Mouse (Mus musculus) forebrain, postnatal 0 days (tissue): Measurements from ENCODE around the gene Vipr1. TPM values are rescaled to one million over a fixed set of nuclear protein-coding genes. Genes with fewer than 3 reads are reported as not detected.

Experiments
- ATAC-seq: fragments of 200-750 bp; cut with Nextera tagmentation; 2 replicates; pipeline ENCODE4 v1.8.0; 2017; ENCODE audit warnings: mild to moderate bottlenecking, moderate library complexity
- DNase-seq: peaks from one replicate; pipeline ENCODE4 v3.0.0-alpha.2; 2015
- H3K27ac ChIP-seq: fragments of 300-500 bp; sonication (generic); 2 replicates; pipeline ENCODE4 v1.5.1; 2014; ENCODE audit warnings: low read depth, mild to moderate bottlenecking, antibody characterized with exemption, low read length, moderate library complexity, mixed read lengths
- H3K27me3 ChIP-seq: fragments of 300-500 bp; sonication (generic); 2 replicates; pipeline ENCODE4 v1.6.1; 2014; ENCODE audit warnings: mild to moderate bottlenecking, low read length, mixed read lengths; ENCODE audit not compliant: insufficient read depth
- H3K36me3 ChIP-seq: fragments of 300-500 bp; sonication (generic); 2 replicates; pipeline ENCODE4 v1.6.1; 2014; ENCODE audit warnings: mild to moderate bottlenecking, moderate library complexity; ENCODE audit not compliant: insufficient read depth
- H3K4me1 ChIP-seq: fragments of 300-500 bp; sonication (generic); 2 replicates; pipeline ENCODE4 v1.6.1; 2014; ENCODE audit warnings: antibody characterized with exemption; ENCODE audit not compliant: insufficient read depth
- H3K4me2 ChIP-seq: fragments of 300-500 bp; sonication (generic); 2 replicates; pipeline ENCODE4 v1.6.1; 2014; ENCODE audit warnings: low read depth, mild to moderate bottlenecking, moderate library complexity
- H3K4me3 ChIP-seq: fragments of 300-500 bp; sonication (generic); 2 replicates; pipeline ENCODE4 v1.5.1; 2014; ENCODE audit warnings: low read depth, low read length, mixed read lengths
- H3K9ac ChIP-seq: fragments of 300-500 bp; sonication (generic); 2 replicates; pipeline ENCODE4 v1.6.1; 2014; ENCODE audit warnings: mild to moderate bottlenecking
- H3K9me3 ChIP-seq: fragments of 300-500 bp; sonication (generic); 2 replicates; pipeline ENCODE4 v1.6.1; 2016; ENCODE audit warnings: low read length
- CTCF ChIP-seq: sonication (generic); IDR thresholded peaks from 2 replicates; pipeline ENCODE4 v1.5.1; 2016; ENCODE audit warnings: antibody characterized with exemption, control low read depth, low read depth
- WGBS: fragments of 180-500 bp; shearing (Covaris S2); extraction: QIAGEN DNeasy Blood & Tissue Kit; methylation state at CpG from one replicate; pipeline ENCODE4 v1.1.7; 2014; 5-methylcytosine and 5-hydroxymethylcytosine counted together
- polyA plus RNA-seq: library from polyadenylated mRNA; unstranded; fragments of >200 nt; fragmentation: Nextera tagmentation; extraction: Ambion mirVana; gene quantifications from 2 replicates; pipeline ENCODE4 v1.2.1, GENCODE M21; 2015
- total RNA-seq: library from RNA; depleted of rRNA; stranded (reverse); fragments of >200 nt; gene quantifications from 2 replicates; pipeline ENCODE4 v1.2.3, GENCODE M21; 2014

The Vipr1 gene
- total and polyA plus RNA-seq, 2 experiments from 2014 or later = 0.34 to 0.48 TPM

DNA sequence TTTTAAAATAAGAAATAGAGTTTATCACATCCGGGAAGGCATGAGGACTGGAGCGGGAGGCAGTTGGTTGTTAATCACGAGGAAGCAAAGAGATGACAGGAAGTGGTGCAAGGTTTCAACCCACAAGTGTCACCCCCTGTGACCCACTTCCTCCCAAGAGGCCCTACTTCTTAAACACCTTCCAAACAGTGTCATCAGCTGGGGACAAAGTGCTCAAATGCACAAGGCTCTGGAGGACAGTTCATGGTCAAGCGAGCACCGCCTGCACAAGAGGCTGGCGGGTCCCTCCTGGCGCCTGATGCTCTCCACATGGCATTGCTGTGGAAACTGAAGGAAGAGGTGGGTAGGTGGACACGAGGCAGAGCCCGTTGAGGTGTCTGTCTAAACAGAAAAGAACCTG is 32.5 kb downstream of the Vipr1 start:
- H3K27me3 ChIP-seq = no peaks in the 10 kb centered on the region
- no peaks in the 10 kb centered on the region for H3K4me1 ChIP-seq
- H3K27ac ChIP-seq = no peak overlapping the region
- H3K9ac ChIP-seq = no peak overlapping the region
- DNase-seq (no peak), ATAC-seq (no peak)
- no peak overlapping the region for H3K4me3 ChIP-seq
- no peaks in the 10 kb centered on the region for H3K36me3 ChIP-seq
- no peak overlapping the region for H3K4me2 ChIP-seq
- 89% methylated on average over 9 of the region's 9 CpGs for WGBS
- TF ChIP-seq CTCF = no peak
- H3K9me3 ChIP-seq = no peaks in the 10 kb centered on the region

DNA sequence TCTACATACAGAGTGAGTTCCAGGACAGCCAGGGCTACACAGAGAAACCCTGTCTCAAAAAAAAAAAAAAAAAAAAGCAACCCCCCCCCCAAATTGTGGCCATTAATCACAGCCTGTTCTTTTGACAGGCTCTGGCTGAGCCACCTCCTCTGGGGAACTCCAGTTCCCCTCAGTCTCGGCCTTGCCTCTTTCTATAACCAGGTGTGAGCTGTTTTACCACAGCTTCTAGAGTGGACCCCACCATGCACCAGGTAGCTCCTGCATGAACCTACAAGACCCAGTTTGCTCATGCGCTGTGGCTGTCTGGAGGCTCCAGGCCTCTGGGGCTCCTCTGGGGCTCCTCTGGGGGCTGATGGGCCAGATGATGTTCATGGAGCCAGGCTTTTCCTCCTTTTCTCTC is 33.0 kb downstream of the Vipr1 start:
- H3K4me3 ChIP-seq = no peak overlapping the region
- ATAC-seq (no peak), DNase-seq (no peak)
- H3K4me2 ChIP-seq = no peak overlapping the region
- no peaks in the 10 kb centered on the region for H3K36me3 ChIP-seq
- H3K9me3 ChIP-seq = no peaks in the 10 kb centered on the region
- H3K27me3 ChIP-seq = no peaks in the 10 kb centered on the region
- no peaks in the 10 kb centered on the region for H3K4me1 ChIP-seq
- 89% methylated on average over 2 of the region's 2 CpGs for WGBS
- H3K27ac ChIP-seq = no peak overlapping the region
- no peak for TF ChIP-seq CTCF
- H3K9ac ChIP-seq = no peak overlapping the region

DNA sequence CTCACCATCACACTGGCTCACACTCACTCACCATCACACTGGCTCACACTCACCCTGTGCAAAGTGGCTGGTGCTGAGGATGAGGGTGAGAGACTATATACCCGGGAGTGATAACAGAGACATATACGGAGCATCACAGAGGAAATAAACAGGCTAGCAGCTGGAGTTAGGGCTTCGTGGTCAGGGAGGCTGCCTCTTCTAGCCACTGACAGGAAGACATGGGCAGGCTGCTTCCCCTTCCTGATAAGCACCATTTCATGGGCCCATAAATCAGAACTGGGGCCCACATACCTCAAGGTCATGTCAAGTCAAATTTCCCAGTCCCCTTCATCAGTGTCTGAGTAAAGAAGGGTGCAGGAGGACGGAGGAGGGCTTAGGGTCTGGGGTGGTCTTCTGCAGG is 34.6 kb downstream of the Vipr1 start:
- H3K9me3 ChIP-seq = no peaks in the 10 kb centered on the region
- H3K4me3 ChIP-seq = no peak overlapping the region
- H3K36me3 ChIP-seq = peaks cover 3% of the 10 kb centered on the region
- no peaks in the 10 kb centered on the region for H3K4me1 ChIP-seq
- DNase-seq (no peak), ATAC-seq (no peak)
- TF ChIP-seq CTCF = no peak
- no peaks in the 10 kb centered on the region for H3K27me3 ChIP-seq
- no peak overlapping the region for H3K9ac ChIP-seq
- no peak overlapping the region for H3K27ac ChIP-seq
- WGBS = 87% methylated on average over 4 of the region's 4 CpGs
- no peak overlapping the region for H3K4me2 ChIP-seq

DNA sequence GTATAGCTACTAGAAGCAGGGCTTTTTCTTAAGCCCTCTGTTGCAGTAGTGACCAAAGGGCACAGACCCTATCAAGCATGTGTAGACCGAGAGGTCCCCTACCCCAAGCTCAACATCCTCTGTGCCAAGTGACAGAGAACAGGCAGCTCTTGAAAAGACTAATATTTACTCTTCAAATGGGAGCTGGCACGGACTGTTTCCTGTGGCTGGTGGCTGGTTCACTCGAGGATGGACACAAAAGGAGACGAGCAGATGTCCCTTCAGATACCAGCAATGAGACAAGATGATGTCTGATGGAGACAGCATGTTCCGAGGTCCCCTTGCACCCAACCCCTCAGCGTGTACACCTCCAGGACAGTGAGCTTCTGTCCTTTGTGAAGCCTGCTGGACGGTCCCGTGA is 35.0 kb downstream of the Vipr1 start:
- Histone ChIP-seq H3K9ac (no peak overlapping the region), H3K27me3 (no peaks in the 10 kb centered on the region), H3K9me3 (no peaks in the 10 kb centered on the region), H3K36me3 (peaks cover 7% of the 10 kb centered on the region), H3K4me1 (no peaks in the 10 kb centered on the region), H3K4me3 (no peak overlapping the region), H3K27ac (no peak overlapping the region), H3K4me2 (no peak overlapping the region)
- ATAC-seq (no peak), DNase-seq (no peak)
- 80% methylated on average over 8 of the region's 8 CpGs for WGBS
- TF ChIP-seq CTCF = no peak

DNA sequence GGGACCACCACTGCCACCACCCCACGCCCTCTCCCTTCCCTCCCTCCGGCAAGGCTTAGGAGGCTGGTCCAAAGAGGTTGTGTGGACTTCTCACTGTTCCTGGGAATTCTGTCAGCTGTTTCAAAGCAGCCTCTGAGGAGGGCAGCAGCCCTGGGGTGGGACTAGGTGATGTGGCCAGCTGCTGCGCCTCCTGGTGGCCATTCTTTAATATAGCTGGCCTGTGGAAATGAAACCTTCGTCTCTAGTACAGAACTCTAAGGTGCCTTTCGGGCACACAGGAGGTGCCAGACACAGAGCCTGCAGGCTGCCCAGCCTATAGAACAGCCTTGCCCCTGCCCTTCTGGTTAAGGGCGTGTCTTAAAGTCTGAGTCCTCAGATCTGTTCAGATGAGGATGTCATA is 37.0 kb downstream of the Vipr1 start:
- no peaks in the 10 kb centered on the region for H3K9me3 ChIP-seq
- peaks cover 24% of the 10 kb centered on the region for H3K36me3 ChIP-seq
- no peak overlapping the region for H3K4me3 ChIP-seq
- peak; percentile 72 for DNase-seq
- H3K4me2 ChIP-seq = no peak overlapping the region
- WGBS = 24% methylated on average over 6 of the region's 6 CpGs
- no peaks in the 10 kb centered on the region for H3K27me3 ChIP-seq
- H3K9ac ChIP-seq = no peak overlapping the region
- no peaks in the 10 kb centered on the region for H3K4me1 ChIP-seq
- ATAC-seq = peak; percentile 81
- peak; percentile 84 for TF ChIP-seq CTCF
- no peak overlapping the region for H3K27ac ChIP-seq

DNA sequence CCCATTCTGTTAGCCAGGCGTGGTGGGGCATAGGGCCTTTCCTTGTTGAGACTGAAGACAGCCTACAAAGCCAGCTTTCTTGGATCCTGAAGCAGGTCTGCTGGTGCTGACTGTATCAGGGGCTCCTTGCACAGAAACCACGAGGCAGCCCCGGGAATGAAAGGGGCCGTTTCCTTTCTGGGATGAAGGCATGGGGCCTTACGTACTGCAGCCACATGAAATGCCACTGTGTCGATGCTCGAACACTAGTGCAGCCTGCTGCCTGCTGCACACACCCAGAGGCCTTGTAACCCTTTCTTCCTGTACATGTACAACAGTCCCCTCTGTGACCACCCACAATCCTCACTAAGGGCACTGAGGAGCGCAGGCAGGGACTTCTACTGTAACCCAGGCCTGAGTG is 38.7 kb downstream of the Vipr1 start:
- H3K4me1 ChIP-seq = no peaks in the 10 kb centered on the region
- no peak overlapping the region for H3K4me2 ChIP-seq
- H3K9me3 ChIP-seq = no peaks in the 10 kb centered on the region
- no peak overlapping the region for H3K9ac ChIP-seq
- WGBS = 81% methylated on average over 8 of the region's 8 CpGs
- no peak overlapping the region for H3K27ac ChIP-seq
- TF ChIP-seq CTCF = no peak
- DNase-seq (no peak), ATAC-seq (no peak)
- H3K36me3 ChIP-seq = peaks cover 38% of the 10 kb centered on the region
- H3K27me3 ChIP-seq = no peaks in the 10 kb centered on the region
- no peak overlapping the region for H3K4me3 ChIP-seq

DNA sequence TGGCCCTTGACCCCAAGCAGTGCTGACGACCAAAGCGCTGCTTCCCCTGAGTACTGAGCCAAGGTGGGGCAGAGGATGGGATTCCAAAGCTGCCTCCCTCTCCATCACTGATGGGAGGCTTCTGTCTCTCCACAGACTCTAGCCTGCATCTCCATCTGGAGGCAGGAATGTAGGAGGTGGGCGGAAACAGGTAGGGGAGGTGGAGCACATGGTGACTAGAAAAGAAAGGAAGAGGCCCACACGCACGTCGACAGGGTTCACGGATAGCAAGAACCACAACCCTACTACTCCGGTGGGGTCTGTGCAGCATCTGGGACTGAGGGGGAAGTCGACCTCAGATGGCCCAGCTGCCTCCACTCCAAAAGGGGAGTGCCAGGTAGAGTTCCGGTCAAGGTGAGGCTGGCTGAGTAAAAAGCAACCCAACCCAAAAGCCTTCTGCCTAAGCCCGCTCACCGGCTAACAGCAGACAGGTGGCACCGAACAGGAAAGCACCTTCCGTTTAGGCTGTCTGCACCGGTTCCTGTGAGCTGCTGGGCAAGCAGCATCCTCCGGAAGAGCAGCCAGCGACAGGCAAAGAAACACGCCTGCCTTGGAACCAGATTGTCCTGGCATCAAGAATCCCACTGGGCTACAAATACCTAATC is 39.6 kb downstream of the Vipr1 start:
- 79% methylated on average over 18 of the region's 18 CpGs for WGBS
- no peak for TF ChIP-seq CTCF

More for the DNA sequence above, 39.6 kb downstream of the Vipr1 start:
- no peak for ATAC-seq
- H3K27ac ChIP-seq = no peak overlapping the region
- no peaks in the 10 kb centered on the region for H3K4me1 ChIP-seq
- H3K27me3 ChIP-seq = no peaks in the 10 kb centered on the region
- no peak overlapping the region for H3K4me3 ChIP-seq
- no peak for DNase-seq
- no peaks in the 10 kb centered on the region for H3K9me3 ChIP-seq
- H3K36me3 ChIP-seq = peaks cover 38% of the 10 kb centered on the region
- H3K9ac ChIP-seq = no peak overlapping the region
- no peak overlapping the region for H3K4me2 ChIP-seq
